Mouse (Mus musculus) gastrocnemius, adult 2 months (tissue): ENCODE results near the gene Mief2. TPM values are rescaled to one million over a fixed set of nuclear protein-coding genes. Genes with fewer than 3 reads are reported as not detected.

Experiments used
- DNase-seq: peaks from one replicate; pipeline ENCODE4 v3.0.0; 2022
- H3K27ac ChIP-seq: fragments of 200-600 bp; 2 replicates; pipeline ENCODE4 v1.8.1; 2022; ENCODE audit warnings: mild to moderate bottlenecking
- H3K4me3 ChIP-seq: fragments of 200-600 bp; 2 replicates; pipeline ENCODE4 v1.8.1; 2022; ENCODE audit warnings: mild to moderate bottlenecking, moderate library complexity
- CTCF ChIP-seq: fragments of 200-600 bp; IDR thresholded peaks from 2 replicates; pipeline ENCODE4 v1.8.1; 2022; ENCODE audit warnings: antibody characterized with exemption, mild to moderate bottlenecking, moderate library complexity
- intact Hi-C: fragments of 180-260 bp; cut with DNase I; formaldehyde crosslinking; loops from one replicate; pipeline ENCODE4 v1.15.1; 2025
- long read RNA-seq, 2 experiments: library from polyadenylated mRNA; stranded (forward); transcript quantifications; one replicate each; pipeline ENCODE4 v2.0.0; 2021
- total RNA-seq, 2 experiments: library from RNA; stranded (reverse); gene quantifications; 2 replicates each; pipeline ENCODE4 v1.2.3; 2021

Mief2 gene
- total RNA-seq, result 10 to 100 TPM; 61.9 to 91.0 TPM
- long read RNA-seq, experiment 1, transcript Mief2-203 (3 exons, 716 nt), result minor isoform, 11 of 169 reads
- long read RNA-seq, experiment 1, transcript Mief2-201 (4 exons, 2,522 nt), result major isoform, 96 of 169 reads
- long read RNA-seq, experiment 1, partial matches to known transcripts, result 38 of 169 reads
- long read RNA-seq, experiment 1, other reads (novel, unspliced or antisense), result 23 of 169 reads
- long read RNA-seq, experiment 2, transcript Mief2-201 (4 exons, 2,522 nt), result major isoform, 107 of 179 reads
- long read RNA-seq, experiment 2, transcript Mief2-203 (3 exons, 716 nt), result minor isoform, 8 of 179 reads
- long read RNA-seq, experiment 2, partial matches to known transcripts, result 34 of 179 reads
- long read RNA-seq, experiment 2, other reads (novel, unspliced or antisense), result 30 of 179 reads

GRCm38 (mm10) chr11:60728260-60728761, at the start of gene Mief2:
Mief2 (plus strand) TSS chr11:60728398.
- no peak for TF ChIP-seq CTCF
- Histone ChIP-seq H3K27ac (peak within 1 kb of the TSS; percentile 97), H3K4me3 (peak within 1 kb of the TSS; percentile 79)
- peak; percentile 97 for DNase-seq
- intact Hi-C loops, result loop anchor here (2.0 kb wide), 3 partner anchors 48 to 204 kb away; partner anchors contain the start of genes Map2k3, Smcr8, Tmem11 and Top3a

- Histone ChIP-seq H3K27ac (no peak overlapping the region), H3K4me3 (no peak overlapping the region)
- no peak for TF ChIP-seq CTCF
- DNase-seq, result no peak
- intact Hi-C loops, result loop anchor here (2.0 to 5.0 kb wide), 2 partner anchors 185 to 396 kb away; no protein-coding TSS in a partner anchor
Measured at GRCm38 (mm10) chr11:60696165-60696564, 32.0 kb upstream of the Mief2 start.

GRCm38 (mm10) chr11:60697561-60697960, 30.6 kb upstream of the Mief2 start:
- no peak for DNase-seq
- peak overlapping the region; percentile 92 for H3K27ac ChIP-seq
- intact Hi-C loops, result loop anchor here (1.0 to 5.0 kb wide), 3 partner anchors 132 to 395 kb away; no protein-coding TSS in a partner anchor
- no peak overlapping the region for H3K4me3 ChIP-seq
- TF ChIP-seq CTCF, result peak; percentile 65

GRCm38 (mm10) chr11:60698806-60699523, 29.2 kb upstream of the Mief2 start:
- Histone ChIP-seq H3K4me3 (peak overlapping the region; percentile 96), H3K27ac (peak overlapping the region; percentile 92)
- intact Hi-C loops, result loop anchor here (1.0 to 5.0 kb wide), 2 partner anchors 28 to 393 kb away; partner anchors contain the start of gene Flii
- TF ChIP-seq CTCF, result no peak
- peak; percentile 82 for DNase-seq

GRCm38 (mm10) chr11:60699524-60700075, 28.6 kb upstream of the Mief2 start, which contains the start of gene Llgl1:
Llgl1 (plus strand) TSS chr11:60699723.
- TF ChIP-seq CTCF, result no peak
- Histone ChIP-seq H3K4me3 (peak within 1 kb of the TSS; percentile 96), H3K27ac (peak within 1 kb of the TSS; percentile 92)
- DNase-seq, result peak; percentile 94
- intact Hi-C loops, result loop anchor here (1.0 to 5.0 kb wide), 2 partner anchors 28 to 393 kb away; partner anchors contain the start of gene Flii

DNA sequence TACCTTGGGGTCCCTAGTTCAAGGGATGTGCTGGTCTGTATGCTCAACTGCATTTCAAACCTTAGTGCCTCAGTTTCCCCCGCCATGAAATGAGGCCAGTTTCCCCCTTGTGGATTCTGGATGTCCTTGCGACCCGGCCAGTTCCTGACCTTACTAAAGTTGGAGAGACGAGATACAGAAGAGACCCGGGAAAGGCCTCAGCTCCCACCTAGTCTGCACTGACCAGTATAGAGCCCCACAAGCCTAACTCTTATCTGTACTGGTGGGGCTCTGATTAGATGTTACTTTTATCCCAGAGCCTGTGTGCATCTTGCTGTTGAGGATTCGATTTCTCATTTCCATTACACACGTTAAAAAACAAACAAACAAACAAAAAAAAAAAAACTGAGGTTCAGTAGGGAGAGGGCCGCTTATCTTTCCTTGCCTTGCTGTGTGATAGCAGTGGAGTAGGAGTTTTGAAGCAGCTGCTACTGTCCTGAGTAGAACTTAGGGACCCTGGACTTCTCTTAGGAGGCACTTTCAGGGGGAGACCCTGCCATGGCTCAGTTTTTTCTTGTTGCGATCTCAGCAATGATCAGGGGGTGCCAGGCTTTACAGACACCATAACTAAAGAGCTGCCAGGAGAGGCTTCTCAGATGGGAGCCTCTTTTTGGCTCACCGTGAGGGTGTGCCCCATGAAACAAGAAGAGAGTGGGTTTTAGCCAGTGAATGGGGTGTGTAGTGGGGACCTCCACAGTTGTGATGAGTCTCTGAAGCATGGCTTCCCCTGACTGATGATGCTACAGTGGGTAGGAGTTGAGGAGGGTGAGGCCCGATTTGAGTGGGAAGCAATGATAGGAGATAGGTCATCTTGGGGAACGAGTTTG, 27.6 kb upstream of the Mief2 start:
- peak overlapping the region; percentile 92 for H3K27ac ChIP-seq
- H3K4me3 ChIP-seq, result peak overlapping the region; percentile 96
- no peak for TF ChIP-seq CTCF
- DNase-seq, result peak; percentile 19
- intact Hi-C loops, result no loop called here

- Histone ChIP-seq H3K27ac (no peak overlapping the region), H3K4me3 (no peak overlapping the region)
- TF ChIP-seq CTCF, result no peak
- peak; percentile 21 for DNase-seq
- intact Hi-C loops, result no loop called here
Measured at GRCm38 (mm10) chr11:60701611-60702010, 26.6 kb upstream of the Mief2 start.

- TF ChIP-seq CTCF, result peak; percentile 54
- peak; percentile 62 for DNase-seq
- intact Hi-C loops, result no loop called here
- Histone ChIP-seq H3K27ac (no peak overlapping the region), H3K4me3 (no peak overlapping the region)
Measured at GRCm38 (mm10) chr11:60703131-60703530, 25.1 kb upstream of the Mief2 start.

DNA sequence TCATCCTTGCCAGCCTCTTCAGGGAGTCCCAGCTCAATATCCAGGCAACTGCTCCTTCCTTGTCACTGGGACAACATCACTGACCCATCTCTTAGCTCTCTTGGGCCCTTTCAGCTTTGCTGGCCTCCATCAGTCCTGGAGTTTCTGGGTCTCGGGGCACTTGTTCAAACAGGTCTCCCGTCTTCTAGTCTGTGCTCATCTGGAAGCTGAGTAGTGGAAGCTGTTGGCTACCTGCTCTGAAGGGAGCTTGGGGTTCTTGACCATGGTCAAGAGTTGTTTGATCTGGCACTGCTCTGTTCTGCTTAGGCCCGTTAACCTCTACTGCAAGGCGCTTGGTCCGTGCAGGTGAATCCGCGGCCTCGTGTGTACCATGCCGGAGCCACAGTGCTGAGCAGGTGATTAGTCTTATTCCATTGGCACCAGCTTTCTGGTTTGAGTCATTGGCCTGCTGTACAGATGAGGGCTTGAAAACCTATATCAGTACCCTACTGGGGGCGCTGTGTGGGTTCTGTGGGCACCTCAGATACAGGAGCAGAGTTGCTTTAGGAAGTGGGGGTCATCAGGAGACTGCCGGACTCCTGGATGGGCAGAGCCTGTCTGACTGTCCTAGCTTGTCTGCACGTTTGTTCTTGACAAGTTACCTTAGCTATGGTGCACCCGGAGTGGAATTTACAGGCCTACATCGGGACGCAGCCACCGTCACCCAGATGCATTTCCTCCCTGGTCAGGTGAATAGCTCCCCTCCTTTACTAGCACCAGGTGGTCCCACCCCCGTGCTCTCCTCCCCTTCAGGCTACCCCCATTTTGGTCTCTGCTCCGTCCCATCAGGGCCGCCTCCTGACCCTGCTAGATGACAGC, 23.9 kb upstream of the Mief2 start:
- intact Hi-C loops, result no loop called here
- no peak for TF ChIP-seq CTCF
- DNase-seq, result peak; percentile 12

GRCm38 (mm10) chr11:60705255-60705654, 22.9 kb upstream of the Mief2 start:
- no peak overlapping the region for H3K4me3 ChIP-seq
- intact Hi-C loops, result no loop called here
- no peak for TF ChIP-seq CTCF
- H3K27ac ChIP-seq, result peak overlapping the region; percentile 96; the same call in 1 of the 2 replicates
- DNase-seq, result peak; percentile 21

More for the DNA sequence above, 23.9 kb upstream of the Mief2 start:
- no peak overlapping the region for H3K27ac ChIP-seq
- H3K4me3 ChIP-seq, result no peak overlapping the region
